Comparison of ENCODE assay signal across 10 mouse cellular contexts in genomic region chr13:76759832-76760490, GRCm38 (mm10).
A peak's percentile ranks its signal among the peaks of the same experiment; 100 is the strongest.
DNase-seq lines count a peak whose midpoint lies in the region; ATAC-seq and TF ChIP-seq lines count a peak whose summit lies in the region.
"Had no signal": no experiment of that assay in that cellular context is flagged by ENCODE, and none has a peak within 500 bp of the region (broad histone marks: within the 10 kb centered on the region; RNA-seq: fewer than 3 reads in every experiment).

No protein-coding gene starts in this region.

- H3K27ac ChIP-seq in intestine, postnatal 0 days (ENCODE audit: low read depth, low read length): no peak overlapping the region
- no peak overlapping the region for H3K27ac ChIP-seq in intestine, embryonic 15.5 days
- H3K27ac ChIP-seq in limb, embryonic 10.5 days: no peak overlapping the region
- no peak overlapping the region for H3K27ac ChIP-seq in neural tube, embryonic 12.5 days
- H3K27ac ChIP-seq: embryonic facial prominence, embryonic 15.5 days; macrophage had no signal

- H3K9me3 ChIP-seq in intestine, postnatal 0 days (ENCODE audit: control insufficient read depth): no peaks in the 10 kb centered on the region
- H3K9me3 ChIP-seq in intestine, embryonic 15.5 days: no peaks in the 10 kb centered on the region
- H3K9me3 ChIP-seq in limb, embryonic 10.5 days (replicated peaks): no peaks in the 10 kb centered on the region
- H3K9me3 ChIP-seq in neural tube, embryonic 12.5 days: no peaks in the 10 kb centered on the region
- H3K9me3 ChIP-seq: embryonic facial prominence, embryonic 15.5 days had no signal

- H3K9ac ChIP-seq in intestine, postnatal 0 days (ENCODE audit: low read depth, low read length): no peak overlapping the region
- no peak overlapping the region for H3K9ac ChIP-seq in intestine, embryonic 15.5 days
- H3K9ac ChIP-seq in neural tube, embryonic 12.5 days: no peak overlapping the region
- H3K9ac ChIP-seq: embryonic facial prominence, embryonic 15.5 days had no signal

- H3K4me1 ChIP-seq in intestine, postnatal 0 days (replicated peaks; ENCODE audit: control insufficient read depth, insufficient read depth, low read length): no peaks in the 10 kb centered on the region
- no peaks in the 10 kb centered on the region for H3K4me1 ChIP-seq in intestine, embryonic 15.5 days (replicated peaks)
- H3K4me1 ChIP-seq in limb, embryonic 10.5 days: no peaks in the 10 kb centered on the region
- H3K4me1 ChIP-seq in neural tube, embryonic 12.5 days: no peaks in the 10 kb centered on the region
- H3K4me1 ChIP-seq: embryonic facial prominence, embryonic 15.5 days had no signal

- peak; percentile 29 for DNase-seq in MEL-GATA-1-ER (ENCODE audit: extremely low read depth, low read depth)
- peak; percentile 71 for DNase-seq in cerebellum, postnatal 14 days
- DNase-seq in heart, postnatal 4 days: peak; percentile 49
- DNase-seq in limb, embryonic 10.5 days (ENCODE audit: low spot score): peak; percentile 57

- no peak overlapping the region for H3K4me3 ChIP-seq in intestine, postnatal 0 days (ENCODE audit: low read depth, low read length)
- H3K4me3 ChIP-seq in intestine, embryonic 15.5 days (replicated peaks): no peak overlapping the region
- H3K4me3 ChIP-seq in limb, embryonic 10.5 days: no peak overlapping the region
- H3K4me3 ChIP-seq in neural tube, embryonic 12.5 days: no peak overlapping the region
- H3K4me3 ChIP-seq: embryonic facial prominence, embryonic 15.5 days had no signal

- TF ChIP-seq CTCF in intestine, postnatal 0 days (IDR thresholded peaks at IDR 0.05; ENCODE audit: low read depth): peak; percentile 81

- H3K27me3 ChIP-seq in intestine, postnatal 0 days (replicated peaks; ENCODE audit: control insufficient read depth, insufficient read depth, low read length): no peaks in the 10 kb centered on the region
- H3K27me3 ChIP-seq in intestine, embryonic 15.5 days (replicated peaks): no peaks in the 10 kb centered on the region
- no peaks in the 10 kb centered on the region for H3K27me3 ChIP-seq in limb, embryonic 10.5 days (ENCODE audit: low read depth, poor library complexity, severe bottlenecking)
- H3K27me3 ChIP-seq in neural tube, embryonic 12.5 days (replicated peaks): no peaks in the 10 kb centered on the region
- H3K27me3 ChIP-seq: embryonic facial prominence, embryonic 15.5 days had no signal

- no peak for ATAC-seq in intestine, postnatal 0 days
- ATAC-seq in intestine, embryonic 15.5 days: no peak
- 0 out of 2 replicates have a peak, but pooled peaks have one; percentile 21 for ATAC-seq in neural tube, embryonic 12.5 days (ENCODE audit: low FRiP score, low read depth)
- no peak for ATAC-seq in monocyte, adult 5-6 weeks (replicated peaks; ENCODE audit: insufficient number of reproducible peaks, low FRiP score, low TSS enrichment, poor library complexity, severe bottlenecking)

- 29% methylated on average over 6 of the region's 6 CpGs for WGBS in intestine, postnatal 0 days
- WGBS in intestine, embryonic 15.5 days: 31% methylated on average over 6 of the region's 6 CpGs
- 32% methylated on average over 6 of the region's 6 CpGs for WGBS in limb, embryonic 10.5 days
- 31% methylated on average over 6 of the region's 6 CpGs for WGBS in neural tube, embryonic 12.5 days

- no peak overlapping the region for H3K4me2 ChIP-seq in intestine, postnatal 0 days (replicated peaks; ENCODE audit: low read depth)
- H3K4me2 ChIP-seq in intestine, embryonic 15.5 days (replicated peaks): no peak overlapping the region
- H3K4me2 ChIP-seq in neural tube, embryonic 12.5 days (replicated peaks): no peak overlapping the region
- H3K4me2 ChIP-seq: embryonic facial prominence, embryonic 15.5 days had no signal

- no peaks in the 10 kb centered on the region for H3K36me3 ChIP-seq in intestine, postnatal 0 days (ENCODE audit: control insufficient read depth, insufficient read depth)
- no peaks in the 10 kb centered on the region for H3K36me3 ChIP-seq in intestine, embryonic 15.5 days
- H3K36me3 ChIP-seq in limb, embryonic 10.5 days: no peaks in the 10 kb centered on the region
- H3K36me3 ChIP-seq in neural tube, embryonic 12.5 days: no peaks in the 10 kb centered on the region
- H3K36me3 ChIP-seq: embryonic facial prominence, embryonic 15.5 days had no signal
